Mouse (Mus musculus): ENCODE data around the gene Rxra. TPM values are rescaled to one million over a fixed set of nuclear protein-coding genes. Genes with fewer than 3 reads are reported as not detected.

Rxra gene
- total RNA-seq, 2 experiments from 2014 or later: 24.4 to 25.4 TPM

GRCm38 (mm10) chr2:27686335-27686734, 10.1 kb downstream of the Rxra start:
- no peak overlapping the region for H3K4me3 ChIP-seq
- TF ChIP-seq CTCF (IDR thresholded peaks at IDR 0.05): no peak
- no peak overlapping the region for H3K27ac ChIP-seq
- DNase-seq (ENCODE audit: extremely low spot score in 1 of 2, low spot score in 2 of 2): no peak
- intact Hi-C loops (cut with DNase I): no loop called here

GRCm38 (mm10) chr2:27687041-27687440, 10.8 kb downstream of the Rxra start:
- no peak for TF ChIP-seq CTCF (IDR thresholded peaks at IDR 0.05)
- no peak overlapping the region for H3K27ac ChIP-seq
- intact Hi-C loops (cut with DNase I): no loop called here
- no peak overlapping the region for H3K4me3 ChIP-seq
- no peak for DNase-seq (ENCODE audit: extremely low spot score in 1 of 2, low spot score in 2 of 2)

GRCm38 (mm10) chr2:27687973-27688372, 11.7 kb downstream of the Rxra start:
- no peak for TF ChIP-seq CTCF (IDR thresholded peaks at IDR 0.05)
- H3K4me3 ChIP-seq: no peak overlapping the region
- no peak overlapping the region for H3K27ac ChIP-seq
- intact Hi-C loops (cut with DNase I): no loop called here
- DNase-seq (ENCODE audit: extremely low spot score in 1 of 2, low spot score in 2 of 2): no peak

GRCm38 (mm10) chr2:27690714-27691113, 14.5 kb downstream of the Rxra start:
- no peak for DNase-seq (ENCODE audit: extremely low spot score in 1 of 2, low spot score in 2 of 2)
- no peak; the same call in 1 of the 2 replicates for TF ChIP-seq CTCF (IDR thresholded peaks at IDR 0.05)
- intact Hi-C loops (cut with DNase I): no loop called here
- Histone ChIP-seq H3K27ac (no peak overlapping the region), H3K4me3 (no peak overlapping the region)

- intact Hi-C loops (cut with DNase I): no loop called here
- no peak for DNase-seq (ENCODE audit: extremely low spot score in 1 of 2, low spot score in 2 of 2)
- TF ChIP-seq CTCF (IDR thresholded peaks at IDR 0.05): no peak
- no peak overlapping the region for H3K27ac ChIP-seq
- H3K4me3 ChIP-seq: no peak overlapping the region
Observed at GRCm38 (mm10) chr2:27691139-27691720, 15.0 kb downstream of the Rxra start.

GRCm38 (mm10) chr2:27692608-27693007, 16.4 kb downstream of the Rxra start:
- Histone ChIP-seq H3K4me3 (no peak overlapping the region), H3K27ac (no peak overlapping the region)
- intact Hi-C loops (cut with DNase I): no loop called here
- TF ChIP-seq CTCF (IDR thresholded peaks at IDR 0.05): no peak
- no peak for DNase-seq (ENCODE audit: extremely low spot score in 1 of 2, low spot score in 2 of 2)

- intact Hi-C loops (cut with DNase I): no loop called here
- no peak overlapping the region for H3K4me3 ChIP-seq
- TF ChIP-seq CTCF (IDR thresholded peaks at IDR 0.05): no peak
- DNase-seq (ENCODE audit: extremely low spot score in 1 of 2, low spot score in 2 of 2): no peak
- no peak overlapping the region for H3K27ac ChIP-seq
Observed at GRCm38 (mm10) chr2:27693684-27694083, 17.4 kb downstream of the Rxra start.

GRCm38 (mm10) chr2:27699574-27699973, 23.3 kb downstream of the Rxra start:
- intact Hi-C loops (cut with DNase I): no loop called here
- Histone ChIP-seq H3K27ac (no peak overlapping the region), H3K4me3 (no peak overlapping the region)

GRCm38 (mm10) chr2:27702283-27702682, 26.0 kb downstream of the Rxra start:
- no peak for DNase-seq (ENCODE audit: extremely low spot score in 1 of 2, low spot score in 2 of 2)
- Histone ChIP-seq H3K4me3 (no peak overlapping the region), H3K27ac (no peak overlapping the region)
- no peak for TF ChIP-seq CTCF (IDR thresholded peaks at IDR 0.05)
- intact Hi-C loops (cut with DNase I): no loop called here

More at GRCm38 (mm10) chr2:27699574-27699973, 23.3 kb downstream of the Rxra start:
- DNase-seq (ENCODE audit: extremely low spot score in 1 of 2, low spot score in 2 of 2): peak; percentile 59 to 74
- peak; percentile 42 for TF ChIP-seq CTCF (IDR thresholded peaks at IDR 0.05)

GRCm38 (mm10) chr2:27702904-27703666, 26.8 kb downstream of the Rxra start:
- Histone ChIP-seq H3K27ac (no peak overlapping the region), H3K4me3 (no peak overlapping the region)
- no peak for TF ChIP-seq CTCF (IDR thresholded peaks at IDR 0.05)
- intact Hi-C loops (cut with DNase I): no loop called here
- DNase-seq (ENCODE audit: extremely low spot score in 1 of 2, low spot score in 2 of 2): no peak

GRCm38 (mm10) chr2:27703852-27704640, 27.8 kb downstream of the Rxra start:
- no peak overlapping the region for H3K27ac ChIP-seq
- TF ChIP-seq CTCF (IDR thresholded peaks at IDR 0.05): no peak
- DNase-seq (ENCODE audit: extremely low spot score in 1 of 2, low spot score in 2 of 2): no peak
- H3K4me3 ChIP-seq: no peak overlapping the region
- intact Hi-C loops (cut with DNase I): no loop called here

- no peak for TF ChIP-seq CTCF (IDR thresholded peaks at IDR 0.05)
- intact Hi-C loops (cut with DNase I): no loop called here
- DNase-seq (ENCODE audit: extremely low spot score in 1 of 2, low spot score in 2 of 2): no peak
- H3K27ac ChIP-seq: no peak overlapping the region
- no peak overlapping the region for H3K4me3 ChIP-seq
Observed at GRCm38 (mm10) chr2:27704641-27705040, 28.4 kb downstream of the Rxra start.
